8 mouse cellular contexts compared by ENCODE assay signal in the genomic region with DNA sequence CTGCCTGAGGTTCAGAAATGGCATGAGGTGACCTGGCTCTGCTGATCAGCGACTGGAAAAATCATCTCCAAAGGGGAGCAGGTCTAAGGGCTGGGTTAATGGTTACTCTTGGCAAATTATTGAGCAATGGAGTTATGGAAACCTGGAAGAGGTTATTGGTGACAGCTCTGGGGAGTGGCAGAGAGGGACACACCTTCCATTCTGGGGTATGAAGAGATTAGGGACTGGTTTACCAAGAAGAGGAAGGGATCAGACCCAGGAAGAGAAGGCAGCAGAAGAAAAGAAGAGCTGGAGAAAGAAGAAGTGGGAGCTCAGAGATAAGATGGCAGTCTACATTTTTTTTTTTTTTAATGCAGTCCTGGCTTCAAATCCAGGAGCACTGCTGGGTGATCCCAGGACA. TPM values are rescaled to one million over a fixed set of nuclear protein-coding genes. Genes with fewer than 3 reads are reported as not detected.
A peak's percentile ranks its signal among the peaks of the same experiment; 100 is the strongest.
DNase-seq lines count a peak whose midpoint lies in the region; ATAC-seq lines count a peak whose summit lies in the region.
"Had no signal": no experiment of that assay in that cellular context is flagged by ENCODE, and none has a peak within 500 bp of the region (broad histone marks: within the 10 kb centered on the region; RNA-seq: fewer than 3 reads in every experiment).

No protein-coding gene starts in this region.

- no peak for DNase-seq in midbrain, embryonic 10.5 days (ENCODE audit: low spot score)
- no peak for DNase-seq in midbrain, embryonic 14.5 days
- peak; percentile 73 for DNase-seq in kidney, postnatal 14 days
- DNase-seq in adrenal gland, postnatal 36 days, result no peak

- H3K27ac ChIP-seq in midbrain, embryonic 10.5 days (replicated peaks), result peak overlapping the region; percentile 97
- no peak overlapping the region for H3K27ac ChIP-seq in midbrain, embryonic 14.5 days (replicated peaks; ENCODE audit: low read depth, low read length)
- peak overlapping the region; percentile 7; the same call in 1 of the 2 replicates for H3K27ac ChIP-seq in forebrain, embryonic 15.5 days (replicated peaks)
- peak overlapping the region; percentile 100 for H3K27ac ChIP-seq in stomach, embryonic 14.5 days (ENCODE audit: low read length)

- 0 out of 2 replicates have a peak overlapping the region, but pooled peaks have one; percentile 21 for H3K4me3 ChIP-seq in midbrain, embryonic 10.5 days
- H3K4me3 ChIP-seq in midbrain, embryonic 14.5 days (replicated peaks; ENCODE audit: low read depth, low read length), result no peak overlapping the region
- no peak overlapping the region for H3K4me3 ChIP-seq in forebrain, embryonic 15.5 days
- H3K4me3 ChIP-seq in stomach, embryonic 14.5 days (ENCODE audit: low read depth, low read length), result no peak overlapping the region

- ATAC-seq in midbrain, embryonic 14.5 days (ENCODE audit: low FRiP score, low TSS enrichment), result no peak
- ATAC-seq in forebrain, embryonic 15.5 days (replicated peaks), result no peak
- no peak for ATAC-seq in stomach, embryonic 14.5 days (ENCODE audit: insufficient number of reproducible peaks, insufficient read depth, low FRiP score, low read depth)
- no peak for ATAC-seq in frontal cortex, adult (ENCODE audit: low TSS enrichment)

- no peak overlapping the region for H3K9ac ChIP-seq in midbrain, embryonic 14.5 days (replicated peaks; ENCODE audit: low read length)
- no peak overlapping the region for H3K9ac ChIP-seq in forebrain, embryonic 15.5 days (replicated peaks)
- H3K9ac ChIP-seq in stomach, embryonic 14.5 days (replicated peaks; ENCODE audit: low read depth, low read length), result no peak overlapping the region

- 0 out of 2 replicates have a peak, but pooled peaks cover 4% of the 10 kb centered on the region for H3K27me3 ChIP-seq in midbrain, embryonic 10.5 days (ENCODE audit: low read depth, poor library complexity, severe bottlenecking)
- no peaks in the 10 kb centered on the region for H3K27me3 ChIP-seq in midbrain, embryonic 14.5 days (ENCODE audit: control insufficient read depth, insufficient read depth, low read length)
- H3K27me3 ChIP-seq in forebrain, embryonic 15.5 days, result no peaks in the 10 kb centered on the region
- H3K27me3 ChIP-seq in stomach, embryonic 14.5 days (ENCODE audit: control insufficient read depth, insufficient read depth, low read length), result no peaks in the 10 kb centered on the region

- H3K4me1 ChIP-seq in midbrain, embryonic 10.5 days, result peaks cover 91% of the 10 kb centered on the region
- peaks cover 35% of the 10 kb centered on the region for H3K4me1 ChIP-seq in midbrain, embryonic 14.5 days (ENCODE audit: control insufficient read depth, insufficient read depth, low read length)
- peaks cover 44% of the 10 kb centered on the region for H3K4me1 ChIP-seq in forebrain, embryonic 15.5 days
- peaks cover 42% of the 10 kb centered on the region for H3K4me1 ChIP-seq in stomach, embryonic 14.5 days (ENCODE audit: control insufficient read depth, insufficient read depth, low read length)

- H3K36me3 ChIP-seq in midbrain, embryonic 10.5 days, result peaks cover 5% of the 10 kb centered on the region
- no peaks in the 10 kb centered on the region for H3K36me3 ChIP-seq in midbrain, embryonic 14.5 days (ENCODE audit: control insufficient read depth, insufficient read depth, low read length)
- 0 out of 2 replicates have a peak, but pooled peaks cover under 1% of the 10 kb centered on the region for H3K36me3 ChIP-seq in forebrain, embryonic 15.5 days
- peaks cover 6% of the 10 kb centered on the region for H3K36me3 ChIP-seq in stomach, embryonic 14.5 days (ENCODE audit: control insufficient read depth, insufficient read depth, low read length)

- H3K9me3 ChIP-seq in midbrain, embryonic 10.5 days (replicated peaks), result no peaks in the 10 kb centered on the region
- no peaks in the 10 kb centered on the region for H3K9me3 ChIP-seq in midbrain, embryonic 14.5 days (ENCODE audit: control insufficient read depth, low read length)
- H3K9me3 ChIP-seq in forebrain, embryonic 15.5 days, result no peaks in the 10 kb centered on the region
- H3K9me3 ChIP-seq in stomach, embryonic 14.5 days (ENCODE audit: control insufficient read depth, low read depth, low read length), result no peaks in the 10 kb centered on the region

- 63% methylated on average over 1 of the region's 1 CpGs for WGBS in midbrain, embryonic 10.5 days
- 55% methylated on average over 1 of the region's 1 CpGs for WGBS in midbrain, embryonic 14.5 days
- 63% methylated on average over 1 of the region's 1 CpGs for WGBS in forebrain, embryonic 15.5 days
- WGBS in stomach, embryonic 14.5 days, result 38% methylated on average over 1 of the region's 1 CpGs

- H3K4me2 ChIP-seq in midbrain, embryonic 14.5 days (ENCODE audit: low read length), result no peak overlapping the region
- no peak overlapping the region for H3K4me2 ChIP-seq in forebrain, embryonic 15.5 days (replicated peaks)
- H3K4me2 ChIP-seq in stomach, embryonic 14.5 days (replicated peaks; ENCODE audit: low read depth, low read length), result peak overlapping the region; percentile 28

RNA-seq across cellular contexts. Expression of a gene that starts 1.1 kb away (rescaled TPM):
- polyA plus RNA-seq in midbrain, embryonic 10.5 days (2016; fragmentation: Nextera tagmentation; extraction: Ambion mirVana), result 5.4 and 6.3 TPM in 2 replicates
- polyA plus RNA-seq in midbrain, embryonic 14.5 days (2014; fragmentation: Nextera tagmentation; extraction: Ambion mirVana), result 2.1 and 2.8 TPM in 2 replicates
- polyA plus RNA-seq in forebrain, embryonic 15.5 days (2015; fragmentation: Nextera tagmentation; extraction: Ambion mirVana), result 2.8 and 3.2 TPM in 2 replicates
- polyA plus RNA-seq in stomach, embryonic 14.5 days (2014; fragmentation: Nextera tagmentation; extraction: Ambion mirVana), result 3.6 and 3.8 TPM in 2 replicates
- total RNA-seq in adrenal gland, postnatal 36 days (2021), result 1 to 10 TPM in 1 of 2 experiments, under 1 TPM in 1; 0.95 to 1.6 TPM

RNA-seq across cellular contexts. Expression of a gene that starts 2.1 kb away (rescaled TPM):
- polyA plus RNA-seq in midbrain, embryonic 10.5 days (2016; fragmentation: Nextera tagmentation; extraction: Ambion mirVana), result 216 and 217 TPM in 2 replicates
- 17.7 and 22.8 TPM in 2 replicates for polyA plus RNA-seq in midbrain, embryonic 14.5 days (2014; fragmentation: Nextera tagmentation; extraction: Ambion mirVana)
- polyA plus RNA-seq in forebrain, embryonic 15.5 days (2015; fragmentation: Nextera tagmentation; extraction: Ambion mirVana), result 98.4 and 100 TPM in 2 replicates
- polyA plus RNA-seq in stomach, embryonic 14.5 days (2014; fragmentation: Nextera tagmentation; extraction: Ambion mirVana), result 83.0 and 88.5 TPM in 2 replicates
- total RNA-seq in adrenal gland, postnatal 36 days (2021), result 100 to 1,000 TPM in 1 of 2 experiments, 10 to 100 TPM in 1; 83.6 to 109 TPM

RNA-seq across cellular contexts. Expression of a gene that starts 11.1 kb away (rescaled TPM):
- 527 and 597 TPM in 2 replicates for polyA plus RNA-seq in midbrain, embryonic 10.5 days (2016; fragmentation: Nextera tagmentation; extraction: Ambion mirVana)
- polyA plus RNA-seq in midbrain, embryonic 14.5 days (2014; fragmentation: Nextera tagmentation; extraction: Ambion mirVana), result 375 and 392 TPM in 2 replicates
- polyA plus RNA-seq in forebrain, embryonic 15.5 days (2015; fragmentation: Nextera tagmentation; extraction: Ambion mirVana), result 540 and 556 TPM in 2 replicates
- 292 and 322 TPM in 2 replicates for polyA plus RNA-seq in stomach, embryonic 14.5 days (2014; fragmentation: Nextera tagmentation; extraction: Ambion mirVana)
- total RNA-seq in adrenal gland, postnatal 36 days (2021), result 10 to 100 TPM; 16.1 to 18.2 TPM

RNA-seq across cellular contexts. Expression of a gene that starts 17.5 kb away (rescaled TPM):
- polyA plus RNA-seq in midbrain, embryonic 10.5 days (2016; fragmentation: Nextera tagmentation; extraction: Ambion mirVana), result 0.17 TPM in 2 replicates
- not detected in 2 replicates for polyA plus RNA-seq in midbrain, embryonic 14.5 days (2014; fragmentation: Nextera tagmentation; extraction: Ambion mirVana)
- polyA plus RNA-seq in forebrain, embryonic 15.5 days (2015; fragmentation: Nextera tagmentation; extraction: Ambion mirVana), result not detected in 2 replicates
- 0.30 and 0.63 TPM in 2 replicates for polyA plus RNA-seq in stomach, embryonic 14.5 days (2014; fragmentation: Nextera tagmentation; extraction: Ambion mirVana)
- under 1 TPM in 1 of 2 experiments, not detected in 1; 0.56 TPM for total RNA-seq in adrenal gland, postnatal 36 days (2021)
- total RNA-seq: left cerebral cortex, postnatal 25 days had no signal

RNA-seq across cellular contexts. Expression of a gene that starts 18.3 kb away (rescaled TPM):
- 1.3 TPM in 2 replicates for polyA plus RNA-seq in midbrain, embryonic 10.5 days (2016; fragmentation: Nextera tagmentation; extraction: Ambion mirVana)
- 0.11 and 0.21 TPM in 2 replicates for polyA plus RNA-seq in midbrain, embryonic 14.5 days (2014; fragmentation: Nextera tagmentation; extraction: Ambion mirVana)
- 0.15 and 0.17 TPM in 2 replicates for polyA plus RNA-seq in forebrain, embryonic 15.5 days (2015; fragmentation: Nextera tagmentation; extraction: Ambion mirVana)
- 0.97 and 1.3 TPM in 2 replicates for polyA plus RNA-seq in stomach, embryonic 14.5 days (2014; fragmentation: Nextera tagmentation; extraction: Ambion mirVana)
- total RNA-seq in adrenal gland, postnatal 36 days (2021), result not detected
- total RNA-seq: left cerebral cortex, postnatal 25 days had no signal
